Mouse (Mus musculus): ENCODE measurements around the gene Ugt1a5.

GRCm38 (mm10) chr1:88195687-88196086, 29.9 kb downstream of the Ugt1a5 start:
- no peak for TF ChIP-seq EP300 (IDR thresholded peaks at IDR 0.05; ENCODE audit: low read depth)
- TF ChIP-seq CTCF (IDR thresholded peaks at IDR 0.05; ENCODE audit: low read depth) = no peak

Measured in liver, embryonic 14.5 days (tissue).